Mouse (Mus musculus) MEL (cell line): Measurements from ENCODE around the gene Ankrd22. TPM values are rescaled to one million over a fixed set of nuclear protein-coding genes. Genes with fewer than 3 reads are reported as not detected.

Source experiments
- DNase-seq: peaks from one replicate; pipeline ENCODE4 v3.0.0; 2011; ENCODE audit warnings: low read depth, low spot score
- H3K27ac ChIP-seq: 2 replicates; pipeline ENCODE4 v1.5.1; 2012; ENCODE audit warnings: low read depth, mild to moderate bottlenecking, control low read depth, low read length, moderate library complexity; ENCODE audit not compliant: control insufficient read depth
- H3K27me3 ChIP-seq, 2 experiments: fragments of 150-350 bp in 1 of 2; sonication (generic) in 1 of 2; 2 replicates each; pipeline ENCODE4 v1.6.1; 2012; ENCODE audit warnings: low read length in 2 of 2, mild to moderate bottlenecking in 2 of 2, improper control_type of control experiment in 1 of 2, moderate library complexity in 1 of 2; ENCODE audit not compliant: insufficient read depth in 2 of 2, control insufficient read depth in 1 of 2
- H3K36me3 ChIP-seq, 2 experiments: 2 replicates each; pipeline ENCODE4 v1.6.1; 2012 to 2014; ENCODE audit warnings: low read length in 2 of 2, improper control_type of control experiment in 1 of 2, inconsistent platforms in 1 of 2, mild to moderate bottlenecking in 1 of 2; ENCODE audit not compliant: insufficient read depth in 2 of 2, control insufficient read depth in 1 of 2
- H3K4me1 ChIP-seq, 2 experiments: fragments of 150-350 bp in 1 of 2; sonication (generic) in 1 of 2; 2 replicates each; pipeline ENCODE4 v1.6.1; 2012; ENCODE audit warnings: low read length in 2 of 2, improper control_type of control experiment in 1 of 2, mild to moderate bottlenecking in 1 of 2; ENCODE audit not compliant: insufficient read depth in 2 of 2, control insufficient read depth in 1 of 2
- H3K4me3 ChIP-seq, 2 experiments: fragments of 150-350 bp in 1 of 2; sonication (generic) in 1 of 2; 2 replicates each; pipeline ENCODE4 v1.5.1; 2012; ENCODE audit warnings: low read depth in 2 of 2, low read length in 2 of 2, mild to moderate bottlenecking in 2 of 2, moderate library complexity in 2 of 2, control low read depth in 1 of 2, improper control_type of control experiment in 1 of 2; ENCODE audit not compliant: control insufficient read depth in 1 of 2, insufficient read depth in 1 of 2
- H3K79me2 ChIP-seq: 2 replicates; pipeline ENCODE4 v1.6.1; 2012; ENCODE audit warnings: mild to moderate bottlenecking, low read length, moderate library complexity; ENCODE audit not compliant: control insufficient read depth, poor library complexity, insufficient read depth
- H3K9ac ChIP-seq: 2 replicates; pipeline ENCODE4 v1.6.1; 2012; ENCODE audit warnings: low read depth, mild to moderate bottlenecking, control low read depth, low read length, moderate library complexity; ENCODE audit not compliant: control insufficient read depth, poor library complexity, severe bottlenecking
- H3K9me3 ChIP-seq: fragments of 150-350 bp; sonication (generic); replicated peaks from 2 replicates; pipeline ENCODE4 v1.6.1; 2012; ENCODE audit warnings: mild to moderate bottlenecking, low read length, improper control_type of control experiment, moderate library complexity; ENCODE audit not compliant: insufficient read depth
- CHD1 ChIP-seq: IDR thresholded peaks from 2 replicates; pipeline ENCODE4 v1.6.1; 2012; ENCODE audit warnings: low read depth, mild to moderate bottlenecking, inconsistent platforms, low read length, improper control_type of control experiment
- CHD2 ChIP-seq: IDR thresholded peaks from 2 replicates; pipeline ENCODE4 v1.6.1; 2011; ENCODE audit warnings: low read length, improper control_type of control experiment
- E2F4 ChIP-seq: IDR thresholded peaks from 2 replicates; pipeline ENCODE4 v1.6.1; 2011; ENCODE audit warnings: low read depth, low read length, improper control_type of control experiment, borderline replicate concordance
- EP300 ChIP-seq, 2 experiments: IDR thresholded peaks; 2 replicates each; pipeline ENCODE4 v1.6.1; 2011; ENCODE audit warnings: improper control_type of control experiment in 2 of 2, low read length in 2 of 2, low read depth in 1 of 2, mild to moderate bottlenecking in 1 of 2
- GABPA ChIP-seq: IDR thresholded peaks from 2 replicates; pipeline ENCODE4 v1.6.1; 2012; ENCODE audit warnings: low read depth, mild to moderate bottlenecking, inconsistent platforms, low read length, improper control_type of control experiment, moderate library complexity
- GATA1 ChIP-seq: IDR thresholded peaks from 2 replicates; pipeline ENCODE4 v1.6.1; 2011; ENCODE audit warnings: low read depth, low read length, improper control_type of control experiment
- JUND ChIP-seq: IDR thresholded peaks from 2 replicates; pipeline ENCODE4 v1.6.1; 2011; ENCODE audit warnings: low read depth, mild to moderate bottlenecking, improper control_type of control experiment, low read length
- MAX ChIP-seq: IDR thresholded peaks from 2 replicates; pipeline ENCODE4 v1.6.1; 2011; ENCODE audit warnings: low read length, improper control_type of control experiment
- MYB ChIP-seq: IDR thresholded peaks from 2 replicates; pipeline ENCODE4 v1.6.1; 2011; ENCODE audit warnings: mild to moderate bottlenecking, low read depth, low read length, improper control_type of control experiment
- MYC ChIP-seq: IDR thresholded peaks from 2 replicates; pipeline ENCODE4 v1.6.1; 2011; ENCODE audit warnings: low read depth, mild to moderate bottlenecking, low read length, improper control_type of control experiment, moderate library complexity
- NRF1 ChIP-seq: IDR thresholded peaks from 2 replicates; pipeline ENCODE4 v1.6.1; 2014; ENCODE audit warnings: low read depth, mild to moderate bottlenecking, inconsistent platforms, low read length, improper control_type of control experiment, moderate library complexity; ENCODE audit not compliant: poor library complexity, insufficient read depth, severe bottlenecking
- POLR2A ChIP-seq, 2 experiments: IDR thresholded peaks; 2 replicates each; pipeline ENCODE4 v1.6.1; 2011 to 2012; ENCODE audit warnings: low read length in 2 of 2, mild to moderate bottlenecking in 2 of 2, control low read depth in 1 of 2, improper control_type of control experiment in 1 of 2, low read depth in 1 of 2, moderate library complexity in 1 of 2; ENCODE audit not compliant: control insufficient read depth in 1 of 2, insufficient read depth in 1 of 2, poor library complexity in 1 of 2
- POLR2AphosphoS2 ChIP-seq: IDR thresholded peaks from 2 replicates; pipeline ENCODE4 v1.6.1; 2011; ENCODE audit warnings: low read length, improper control_type of control experiment
- POLR2AphosphoS5 ChIP-seq: IDR thresholded peaks from 2 replicates; pipeline ENCODE4 v1.6.1; 2012; ENCODE audit warnings: low read depth, borderline replicate concordance, mild to moderate bottlenecking, inconsistent platforms, low read length, moderate library complexity, mixed read lengths
- RAD21 ChIP-seq: IDR thresholded peaks from 2 replicates; pipeline ENCODE4 v1.6.1; 2011; ENCODE audit warnings: mild to moderate bottlenecking, low read depth, low read length, improper control_type of control experiment
- RCOR1 ChIP-seq: IDR thresholded peaks from 2 replicates; pipeline ENCODE4 v1.6.1; 2012; ENCODE audit warnings: low read depth, mild to moderate bottlenecking, inconsistent platforms, low read length, improper control_type of control experiment
- SIN3A ChIP-seq: IDR thresholded peaks from 2 replicates; pipeline ENCODE4 v1.6.1; 2012; ENCODE audit warnings: low read length, improper control_type of control experiment, inconsistent platforms
- SMC3 ChIP-seq: IDR thresholded peaks from 2 replicates; pipeline ENCODE4 v1.6.1; 2011; ENCODE audit warnings: low read depth, low read length, improper control_type of control experiment
- UBTF ChIP-seq: IDR thresholded peaks from 2 replicates; pipeline ENCODE4 v1.6.1; 2012; ENCODE audit warnings: low read depth, mild to moderate bottlenecking, inconsistent platforms, low read length, improper control_type of control experiment, moderate library complexity, borderline replicate concordance; ENCODE audit not compliant: insufficient read depth
- USF1 ChIP-seq: IDR thresholded peaks from 2 replicates; pipeline ENCODE4 v1.6.1; 2014; ENCODE audit warnings: low read depth, mild to moderate bottlenecking, inconsistent platforms, low read length, improper control_type of control experiment, moderate library complexity
- ZC3H11A ChIP-seq: IDR thresholded peaks from 2 replicates; pipeline ENCODE4 v1.6.1; 2012; ENCODE audit warnings: low read depth, mild to moderate bottlenecking, inconsistent platforms, low read length, improper control_type of control experiment
- polyA plus RNA-seq, 2 experiments: library from polyadenylated mRNA; stranded (reverse) in 1 of 2; unstranded in 1 of 2; fragments of >175 nt in 1 of 2; fragments of >200 nt in 1 of 2; gene quantifications; 2 replicates each; pipeline versions ENCODE4 v1.2.1 to v1.2.4; 2012; ENCODE audit warnings: low replicate concordance in 2 of 2, low read depth in 1 of 2; ENCODE audit not compliant: insufficient read length in 2 of 2, insufficient read depth in 1 of 2, missing spikeins in 1 of 2
- total RNA-seq: library from RNA; depleted of rRNA; stranded (reverse); fragments of 300-350 nt; gene quantifications from 2 replicates; pipeline ENCODE4 v1.2.3, GENCODE M21; 2012

Gene Ankrd22
- total and polyA plus RNA-seq, 3 experiments: not detected

DNA sequence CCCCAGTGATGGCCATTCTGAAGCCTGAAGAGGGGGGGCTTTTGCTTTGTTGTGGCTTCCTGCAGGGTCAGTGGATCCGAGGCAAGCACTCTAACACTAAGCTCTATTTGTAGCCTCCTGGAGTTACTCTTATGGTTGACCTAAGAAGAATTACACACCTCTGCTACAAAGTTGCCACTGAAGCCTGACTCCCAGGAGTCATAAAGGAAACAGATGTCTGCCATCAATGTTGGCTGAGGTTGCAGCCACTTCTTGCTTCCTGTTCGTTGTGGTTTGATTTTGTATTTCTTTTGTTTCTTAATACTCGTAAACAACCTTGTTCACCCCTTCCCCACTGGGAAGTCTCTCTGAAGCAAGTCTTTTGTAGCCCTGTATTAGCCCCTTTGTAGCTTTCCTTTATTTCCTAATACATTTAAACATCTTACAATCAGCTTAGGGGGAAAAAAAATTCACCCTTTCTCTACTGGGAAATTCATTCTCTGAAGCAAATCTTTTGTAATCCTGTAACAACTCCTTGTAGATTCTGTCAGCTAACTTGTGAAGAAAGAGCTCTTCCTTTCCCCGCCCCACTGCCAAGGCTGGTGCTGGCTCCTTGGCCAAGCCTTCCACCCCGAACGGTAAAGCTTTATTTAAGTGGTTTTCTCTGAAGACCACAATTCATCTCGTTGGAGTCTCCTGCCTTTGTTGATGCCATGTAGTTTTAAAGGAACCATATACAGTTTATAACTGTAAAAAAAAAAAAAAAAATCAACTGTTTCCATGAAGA, 2.2 kb upstream of the Ankrd22 start:
- no peak overlapping the region for H3K4me3 ChIP-seq
- no peak for DNase-seq

DNA sequence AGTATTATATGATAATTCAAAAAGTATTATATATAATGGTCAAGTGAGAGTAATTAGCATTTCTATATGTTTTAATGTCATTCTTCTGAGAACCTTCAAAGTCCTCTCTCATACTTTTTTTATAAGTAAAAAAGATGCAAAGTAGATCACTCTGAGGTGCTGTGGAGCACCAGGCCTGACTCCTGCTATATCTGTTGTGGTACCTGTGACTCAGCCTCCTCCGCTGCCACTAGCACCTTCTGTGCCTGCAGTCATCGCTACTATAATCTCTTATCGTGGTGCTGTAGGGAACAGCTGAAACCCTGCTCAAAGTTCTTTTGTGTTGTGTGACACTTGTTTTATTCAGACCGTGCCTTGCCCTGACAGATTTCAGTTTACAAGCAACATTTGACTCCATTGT, 533 bp upstream of the Ankrd22 start:
- no peaks in the 10 kb centered on the region for H3K79me2 ChIP-seq
- no peak for DNase-seq
- no peaks in the 10 kb centered on the region for H3K27me3 ChIP-seq
- no peaks in the 10 kb centered on the region for H3K9me3 ChIP-seq
- no peaks in the 10 kb centered on the region for H3K36me3 ChIP-seq
- H3K27ac ChIP-seq: no peak overlapping the region
- H3K9ac ChIP-seq: no peak overlapping the region
- TF ChIP-seq POLR2A (IDR thresholded peaks at IDR 0.05; ENCODE audit: control insufficient read depth in 1 of 2, insufficient read depth in 1 of 2, low read depth in 1 of 2, low read length in 2 of 2, poor library complexity in 1 of 2) (no peak), MAX (no peak), CHD1 (no peak), UBTF (no peak), USF1 (no peak)
- no peak overlapping the region for H3K4me3 ChIP-seq
- no peaks in the 10 kb centered on the region for H3K4me1 ChIP-seq

More for the DNA sequence above, 2.2 kb upstream of the Ankrd22 start:
- Histone ChIP-seq H3K27ac (no peak overlapping the region), H3K9me3 (no peaks in the 10 kb centered on the region)
- no peak for TF ChIP-seq RAD21
- TF ChIP-seq POLR2AphosphoS2: no peak
- TF ChIP-seq E2F4: no peak
- TF ChIP-seq POLR2A (IDR thresholded peaks at IDR 0.05; ENCODE audit: control insufficient read depth in 1 of 2, insufficient read depth in 1 of 2, low read depth in 1 of 2, low read length in 2 of 2, poor library complexity in 1 of 2): no peak
- no peak for TF ChIP-seq CHD1
- no peak for TF ChIP-seq UBTF
- no peak for TF ChIP-seq MYC
- no peak for TF ChIP-seq SMC3
- TF ChIP-seq RCOR1: no peak
- no peak for TF ChIP-seq CHD2
- no peak for TF ChIP-seq SIN3A
- TF ChIP-seq, all 39 proteins: peak for 0
- Histone ChIP-seq H3K36me3 (no peaks in the 10 kb centered on the region), H3K79me2 (no peaks in the 10 kb centered on the region), H3K4me1 (no peaks in the 10 kb centered on the region), H3K9ac (no peak overlapping the region), H3K27me3 (no peaks in the 10 kb centered on the region)

GRCm38 (mm10) chr19:34162693-34163092, 3.2 kb downstream of the Ankrd22 start:
- DNase-seq: no peak
- H3K9me3 ChIP-seq: no peaks in the 10 kb centered on the region
- TF ChIP-seq SMC3 (no peak), UBTF (no peak), EP300 (IDR thresholded peaks at IDR 0.05; ENCODE audit: low read depth in 1 of 2, low read length in 2 of 2) (no peak), GATA1 (no peak), POLR2AphosphoS5 (no peak), CHD1 (no peak), POLR2A (IDR thresholded peaks at IDR 0.05; ENCODE audit: control insufficient read depth in 1 of 2, insufficient read depth in 1 of 2, low read depth in 1 of 2, low read length in 2 of 2, poor library complexity in 1 of 2) (no peak), JUND (no peak), NRF1 (no peak), ZC3H11A (no peak), MYB (no peak), GABPA (no peak)
- TF ChIP-seq, all 39 proteins: peak for 0
- Histone ChIP-seq H3K9ac (no peak overlapping the region), H3K36me3 (no peaks in the 10 kb centered on the region), H3K4me1 (no peaks in the 10 kb centered on the region), H3K79me2 (no peaks in the 10 kb centered on the region), H3K4me3 (no peak overlapping the region), H3K27me3 (no peaks in the 10 kb centered on the region), H3K27ac (no peak overlapping the region)
